Mouse (Mus musculus) heart, embryonic 13.5 days (tissue): ENCODE results near the gene Vangl2. TPM values are rescaled to one million over a fixed set of nuclear protein-coding genes. Genes with fewer than 3 reads are reported as not detected.

Experiments
- ATAC-seq: fragments of 200-750 bp; cut with Nextera tagmentation; 2 replicates; pipeline ENCODE4 v1.8.0; 2017; ENCODE audit warnings: moderate TSS enrichment; ENCODE audit not compliant: insufficient number of reproducible peaks, low FRiP score, low TSS enrichment; ENCODE audit errors: extremely low read depth
- H3K27ac ChIP-seq: fragments of 300-500 bp; sonication (generic); replicated peaks from 2 replicates; pipeline ENCODE4 v1.5.1; 2015; ENCODE audit warnings: moderate library complexity, mild to moderate bottlenecking, inconsistent platforms
- H3K27me3 ChIP-seq: fragments of 300-500 bp; sonication (generic); replicated peaks from 2 replicates; pipeline ENCODE4 v1.6.1; 2015; ENCODE audit warnings: mild to moderate bottlenecking, inconsistent platforms
- H3K36me3 ChIP-seq: fragments of 300-500 bp; sonication (generic); 2 replicates; pipeline ENCODE4 v1.6.1; 2015; ENCODE audit warnings: mild to moderate bottlenecking, inconsistent platforms
- H3K4me1 ChIP-seq: fragments of 300-500 bp; sonication (generic); 2 replicates; pipeline ENCODE4 v1.6.1; 2015; ENCODE audit warnings: inconsistent platforms
- H3K4me2 ChIP-seq: fragments of 300-500 bp; sonication (generic); 2 replicates; pipeline ENCODE4 v1.6.1; 2015; ENCODE audit warnings: inconsistent platforms, mild to moderate bottlenecking, moderate library complexity
- H3K4me3 ChIP-seq: fragments of 300-500 bp; sonication (generic); 2 replicates; pipeline ENCODE4 v1.5.1; 2015; ENCODE audit warnings: moderate library complexity, mild to moderate bottlenecking, inconsistent platforms
- H3K9ac ChIP-seq: fragments of 300-500 bp; sonication (generic); 2 replicates; pipeline ENCODE4 v1.6.1; 2015; ENCODE audit warnings: inconsistent platforms, mild to moderate bottlenecking, moderate library complexity
- H3K9me3 ChIP-seq: fragments of 300-500 bp; sonication (generic); 2 replicates; pipeline ENCODE4 v1.6.1; 2016; ENCODE audit warnings: inconsistent platforms
- WGBS: fragments of 180-500 bp; shearing (Covaris S2); methylation state at CpG from one replicate; pipeline ENCODE4 v1.1.7; 2015; ENCODE audit warnings: mixed read lengths; 5-methylcytosine and 5-hydroxymethylcytosine counted together
- polyA plus RNA-seq: library from polyadenylated mRNA; unstranded; fragments of >200 nt; fragmentation: Nextera tagmentation; extraction: Ambion mirVana; gene quantifications from 2 replicates; pipeline ENCODE4 v1.2.1, GENCODE M21; 2015

The Vangl2 gene
- polyA plus RNA-seq, 1 experiment from 2014 or later: 9.3 TPM

DNA sequence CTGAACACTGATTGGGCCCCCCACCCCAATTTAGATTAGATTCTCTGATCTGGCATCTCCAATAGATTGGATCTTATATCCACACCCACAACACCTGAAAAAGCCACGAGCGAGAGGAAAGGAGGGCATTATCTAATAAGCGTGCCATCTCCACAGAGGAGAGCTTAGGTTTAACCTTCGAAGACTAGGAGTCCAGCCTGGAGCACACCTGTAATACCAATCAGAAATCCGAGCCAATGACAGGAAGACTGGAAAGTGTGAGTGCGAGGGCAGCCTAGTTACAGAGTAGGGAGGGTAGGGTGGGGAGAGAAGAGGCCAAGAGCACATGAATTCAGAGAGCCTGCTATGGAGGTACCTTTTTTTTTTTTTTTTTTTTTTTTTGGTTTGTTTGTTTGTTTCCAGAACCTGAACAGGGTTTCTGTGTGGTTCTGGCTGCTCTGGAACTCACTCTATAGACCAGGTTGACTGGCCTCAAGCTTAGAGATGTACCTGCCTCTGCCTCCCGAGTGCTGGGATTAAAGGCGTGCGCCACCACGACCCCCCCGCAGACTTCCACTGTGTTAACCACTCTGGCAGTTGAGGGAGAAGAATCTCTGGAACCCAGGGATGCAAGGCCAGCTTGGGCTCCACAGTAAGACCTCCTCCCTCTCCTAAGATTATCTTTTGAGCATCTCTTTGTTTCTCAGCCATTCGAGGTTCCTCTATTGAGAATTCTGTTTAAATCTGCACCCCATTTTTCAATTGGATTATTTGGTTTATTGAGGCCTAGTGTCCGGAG is 29.2 kb downstream of the Vangl2 start:
- peaks cover 15% of the 10 kb centered on the region for H3K36me3 ChIP-seq
- H3K27ac ChIP-seq: no peak overlapping the region
- H3K27me3 ChIP-seq: no peaks in the 10 kb centered on the region
- H3K4me3 ChIP-seq: no peak overlapping the region
- no peak overlapping the region for H3K9ac ChIP-seq
- WGBS: 84% methylated on average over 13 of the region's 13 CpGs
- no peak overlapping the region for H3K4me2 ChIP-seq
- ATAC-seq: no peak
- peaks cover 26% of the 10 kb centered on the region for H3K4me1 ChIP-seq
- no peaks in the 10 kb centered on the region for H3K9me3 ChIP-seq

DNA sequence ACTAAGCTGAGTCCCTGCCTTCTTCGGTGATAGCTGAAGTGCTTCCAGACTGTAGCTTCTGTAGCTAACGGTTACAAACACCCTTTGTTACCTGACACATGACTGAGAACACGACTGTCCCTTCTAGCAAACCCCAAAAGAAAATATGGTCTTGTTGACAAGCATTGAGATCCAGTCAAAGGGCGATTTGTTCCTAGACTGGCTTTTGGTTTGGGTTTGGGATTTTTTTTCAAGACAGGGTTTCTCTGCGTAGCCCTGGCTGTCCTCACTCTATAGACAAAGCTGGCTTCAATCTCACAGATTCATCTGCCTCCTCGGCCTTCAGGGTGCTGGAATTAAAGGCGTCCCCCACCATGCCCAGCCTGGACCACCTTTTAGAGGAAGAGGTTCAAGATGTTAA is 31.5 kb downstream of the Vangl2 start:
- Histone ChIP-seq H3K4me3 (no peak overlapping the region), H3K27ac (0 out of 2 replicates have a peak overlapping the region, but pooled peaks have one; percentile 13), H3K36me3 (no peaks in the 10 kb centered on the region; the same call in 1 of the 2 replicates), H3K4me2 (no peak overlapping the region), H3K9ac (no peak overlapping the region), H3K27me3 (no peaks in the 10 kb centered on the region), H3K4me1 (peaks cover 32% of the 10 kb centered on the region), H3K9me3 (no peaks in the 10 kb centered on the region)
- ATAC-seq: no peak
- 48% methylated on average over 7 of the region's 7 CpGs for WGBS

GRCm38 (mm10) chr1:171994918-171995715 is 33.1 kb downstream of the Vangl2 start:
- no peak for ATAC-seq
- Histone ChIP-seq H3K27ac (peak overlapping the region; percentile 64), H3K4me2 (no peak overlapping the region), H3K9ac (no peak overlapping the region), H3K36me3 (no peaks in the 10 kb centered on the region; the same call in 1 of the 2 replicates), H3K4me1 (peaks cover 32% of the 10 kb centered on the region), H3K4me3 (no peak overlapping the region), H3K9me3 (no peaks in the 10 kb centered on the region), H3K27me3 (no peaks in the 10 kb centered on the region)
- WGBS: 62% methylated on average over 11 of the region's 11 CpGs

- ATAC-seq: no peak
- H3K27ac ChIP-seq: peak overlapping the region; percentile 64
These were observed 33.7 kb downstream of the Vangl2 start for GRCm38 (mm10) chr1:171994501-171994900.

DNA sequence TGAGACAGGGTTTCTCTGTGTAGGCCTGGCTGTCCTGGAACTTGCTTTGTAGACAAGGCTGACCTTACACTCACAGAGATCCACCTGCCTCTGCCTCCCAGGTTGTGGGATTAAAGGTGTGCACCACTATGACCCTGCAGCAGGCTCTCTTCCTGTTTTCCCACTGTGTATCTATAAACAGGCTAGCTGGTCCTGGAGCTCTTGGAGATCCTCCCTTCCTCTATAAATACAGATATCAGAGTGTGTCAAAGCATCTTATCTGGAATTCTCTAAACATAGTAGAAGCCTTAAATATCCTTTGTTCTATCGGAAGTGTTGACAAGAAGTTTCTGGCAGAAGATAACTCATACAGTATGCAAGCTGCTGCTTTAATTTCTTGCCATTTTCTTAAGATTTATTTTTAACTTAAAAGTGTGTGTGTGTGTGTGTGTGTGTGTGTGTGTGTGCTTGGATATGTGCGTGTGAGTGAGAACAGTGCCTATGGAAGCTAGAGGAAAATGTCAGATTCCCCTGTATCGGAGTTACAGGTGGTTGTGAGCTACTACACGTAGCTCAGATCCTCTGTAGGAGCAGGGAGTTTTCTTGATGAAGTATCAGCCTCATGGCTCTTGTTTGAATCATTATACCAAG is 35.2 kb downstream of the Vangl2 start:
- no peaks in the 10 kb centered on the region for H3K36me3 ChIP-seq
- no peak overlapping the region for H3K9ac ChIP-seq
- no peaks in the 10 kb centered on the region for H3K27me3 ChIP-seq
- no peak for ATAC-seq
- H3K4me3 ChIP-seq: no peak overlapping the region
- H3K27ac ChIP-seq: no peak overlapping the region
- H3K9me3 ChIP-seq: no peaks in the 10 kb centered on the region
- H3K4me2 ChIP-seq: no peak overlapping the region
- H3K4me1 ChIP-seq: peaks cover 32% of the 10 kb centered on the region
- 36% methylated on average over 4 of the region's 4 CpGs for WGBS

More at GRCm38 (mm10) chr1:171994501-171994900, 33.7 kb downstream of the Vangl2 start:
- no peak overlapping the region for H3K4me3 ChIP-seq
- no peak overlapping the region for H3K9ac ChIP-seq
- peaks cover 32% of the 10 kb centered on the region for H3K4me1 ChIP-seq
- H3K4me2 ChIP-seq: no peak overlapping the region
- 53% methylated on average over 2 of the region's 2 CpGs for WGBS
- no peaks in the 10 kb centered on the region; the same call in 1 of the 2 replicates for H3K36me3 ChIP-seq
- no peaks in the 10 kb centered on the region for H3K9me3 ChIP-seq
- H3K27me3 ChIP-seq: no peaks in the 10 kb centered on the region

DNA sequence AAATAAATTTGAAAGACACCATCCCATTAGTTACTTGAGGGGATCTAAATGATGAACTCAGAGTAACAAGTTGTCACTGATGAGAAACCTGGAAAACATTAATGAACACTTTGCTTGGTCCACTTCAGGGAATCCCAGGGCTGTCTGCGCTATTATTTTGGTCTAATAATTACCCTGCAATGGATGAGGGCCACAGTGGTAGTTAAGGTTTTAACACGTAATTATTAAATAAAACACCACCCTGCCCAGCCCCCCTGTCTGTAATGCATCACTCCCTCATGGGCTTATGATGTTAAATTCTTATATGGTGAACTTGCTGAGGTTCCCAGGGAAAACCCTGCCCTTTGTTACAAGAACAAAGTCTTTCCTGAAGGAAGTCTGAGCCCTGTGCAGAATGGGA is 36.4 kb downstream of the Vangl2 start:
- no peak overlapping the region for H3K9ac ChIP-seq
- no peak overlapping the region for H3K4me2 ChIP-seq
- H3K9me3 ChIP-seq: no peaks in the 10 kb centered on the region
- no peaks in the 10 kb centered on the region for H3K36me3 ChIP-seq
- peaks cover 31% of the 10 kb centered on the region for H3K4me1 ChIP-seq
- WGBS: 80% methylated on average over 2 of the region's 2 CpGs
- no peak for ATAC-seq
- H3K4me3 ChIP-seq: no peak overlapping the region
- no peak overlapping the region for H3K27ac ChIP-seq
- no peaks in the 10 kb centered on the region for H3K27me3 ChIP-seq

DNA sequence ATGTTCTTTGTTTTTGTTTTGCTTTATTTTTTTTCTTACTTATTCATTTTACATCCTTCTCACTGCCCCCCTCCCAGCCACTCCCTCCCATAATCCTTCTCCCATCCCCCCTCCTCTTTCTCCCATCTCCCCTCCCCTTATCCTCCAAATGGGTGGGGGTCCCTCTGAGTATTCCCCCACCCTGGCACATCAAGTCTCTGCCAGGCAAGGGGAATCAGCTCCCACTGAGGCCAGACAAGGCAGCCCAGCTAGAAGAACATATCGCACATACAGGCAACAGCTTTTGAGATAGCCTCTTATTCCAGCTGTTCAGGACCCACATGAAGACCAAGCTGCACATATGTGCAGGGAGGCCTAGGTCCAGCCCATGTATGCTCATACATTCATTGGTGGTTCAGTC is 44.1 kb downstream of the Vangl2 start:
- H3K36me3 ChIP-seq: no peaks in the 10 kb centered on the region
- H3K27ac ChIP-seq: no peak overlapping the region
- ATAC-seq: no peak
- H3K4me2 ChIP-seq: no peak overlapping the region
- 0 out of 2 replicates have a peak, but pooled peaks cover 4% of the 10 kb centered on the region for H3K9me3 ChIP-seq
- WGBS: 97% methylated on average over 1 of the region's 1 CpGs
- H3K4me1 ChIP-seq: no peaks in the 10 kb centered on the region
- no peak overlapping the region for H3K9ac ChIP-seq
- H3K27me3 ChIP-seq: no peaks in the 10 kb centered on the region
- H3K4me3 ChIP-seq: no peak overlapping the region

GRCm38 (mm10) chr1:171983372-171984001 is 44.8 kb downstream of the Vangl2 start:
- whole genome bisulfite sequencing: 42% methylated on average over 3 of the region's 3 CpGs
- Histone ChIP-seq H3K27me3 (no peaks in the 10 kb centered on the region), H3K4me1 (no peaks in the 10 kb centered on the region), H3K27ac (no peak overlapping the region), H3K4me3 (no peak overlapping the region), H3K4me2 (no peak overlapping the region), H3K36me3 (no peaks in the 10 kb centered on the region), H3K9me3 (0 out of 2 replicates have a peak, but pooled peaks cover 4% of the 10 kb centered on the region), H3K9ac (no peak overlapping the region)
- ATAC-seq: no peak

GRCm38 (mm10) chr1:171982740-171983139 is 45.5 kb downstream of the Vangl2 start:
- WGBS: 69% methylated on average over 4 of the region's 4 CpGs
- H3K27me3 ChIP-seq: no peaks in the 10 kb centered on the region
- no peak overlapping the region for H3K4me2 ChIP-seq
- H3K27ac ChIP-seq: no peak overlapping the region
- no peak overlapping the region for H3K4me3 ChIP-seq
- 0 out of 2 replicates have a peak, but pooled peaks cover 4% of the 10 kb centered on the region for H3K9me3 ChIP-seq
- no peaks in the 10 kb centered on the region for H3K4me1 ChIP-seq
- ATAC-seq: no peak
- H3K9ac ChIP-seq: no peak overlapping the region
- H3K36me3 ChIP-seq: no peaks in the 10 kb centered on the region

DNA sequence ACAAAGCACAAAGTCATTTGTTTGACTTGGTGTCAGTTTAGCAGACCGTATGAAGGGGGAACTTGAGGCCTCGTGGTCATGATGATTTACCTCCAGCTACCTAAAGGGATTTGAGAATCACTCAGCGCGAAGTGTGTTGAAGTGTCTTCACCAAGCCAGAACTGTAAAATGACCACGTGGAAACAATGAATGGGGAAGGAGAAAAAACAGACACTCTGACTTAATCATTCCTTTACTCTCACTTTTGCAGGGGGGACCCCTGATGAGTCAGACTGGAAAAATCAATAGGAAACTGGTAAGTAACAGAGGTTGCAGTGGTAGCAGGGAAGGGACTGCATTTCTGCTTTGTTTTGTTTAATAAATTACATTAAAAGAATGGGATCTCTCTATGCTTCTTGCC is 46.1 kb downstream of the Vangl2 start:
- H3K4me2 ChIP-seq: no peak overlapping the region
- H3K27me3 ChIP-seq: no peaks in the 10 kb centered on the region
- H3K36me3 ChIP-seq: no peaks in the 10 kb centered on the region
- WGBS: 56% methylated on average over 5 of the region's 5 CpGs
- ATAC-seq: no peak
- no peak overlapping the region for H3K27ac ChIP-seq
- H3K9ac ChIP-seq: no peak overlapping the region
- 0 out of 2 replicates have a peak, but pooled peaks cover 4% of the 10 kb centered on the region for H3K9me3 ChIP-seq
- H3K4me3 ChIP-seq: no peak overlapping the region
- no peaks in the 10 kb centered on the region for H3K4me1 ChIP-seq
